Comparison of ENCODE assay signal across 10 mouse cellular contexts in genomic region chr6:53654361-53654824, GRCm38 (mm10).
DNase-seq lines count a peak whose midpoint lies in the region; ATAC-seq and TF ChIP-seq lines count a peak whose summit lies in the region.
"Had no signal": no experiment of that assay in that cellular context is flagged by ENCODE, and none has a peak within 500 bp of the region (broad histone marks: within the 10 kb centered on the region; RNA-seq: fewer than 3 reads in every experiment).

No protein-coding gene starts in this region.

- peaks cover 21% of the 10 kb centered on the region for H3K4me1 ChIP-seq in lung, embryonic 16.5 days (replicated peaks; ENCODE audit: control insufficient read depth, insufficient read depth, low read length)
- no peaks in the 10 kb centered on the region for H3K4me1 ChIP-seq in liver, embryonic 11.5 days (replicated peaks; ENCODE audit: control insufficient read depth, insufficient read depth, low read length)

- H3K4me3 ChIP-seq in lung, embryonic 16.5 days (ENCODE audit: low read length) = no peak overlapping the region
- no peak overlapping the region for H3K4me3 ChIP-seq in myocyte
- no peak overlapping the region for H3K4me3 ChIP-seq in liver, embryonic 11.5 days (ENCODE audit: low read depth, low read length)
- H3K4me3 ChIP-seq: hindbrain, embryonic 13.5 days had no signal

- H3K79me2 ChIP-seq in myocyte (ENCODE audit: control insufficient read depth, insufficient read depth) = no peaks in the 10 kb centered on the region

- WGBS in lung, embryonic 16.5 days = 28% methylated on average over 12 of the region's 12 CpGs
- 65% methylated on average over 12 of the region's 12 CpGs for WGBS in liver, embryonic 11.5 days

- no peaks in the 10 kb centered on the region; the same call in 1 of the 2 replicates for H3K27me3 ChIP-seq in lung, embryonic 16.5 days (ENCODE audit: control insufficient read depth, insufficient read depth, low read depth, low read length)
- H3K27me3 ChIP-seq in myocyte (ENCODE audit: control insufficient read depth, insufficient read depth, insufficient read length) = no peaks in the 10 kb centered on the region
- H3K27me3 ChIP-seq in liver, embryonic 11.5 days (replicated peaks; ENCODE audit: control insufficient read depth, insufficient read depth, low read length) = no peaks in the 10 kb centered on the region
- H3K27me3 ChIP-seq: hindbrain, embryonic 13.5 days had no signal

- H3K27ac ChIP-seq in lung, embryonic 16.5 days (ENCODE audit: low read length) = peak overlapping the region; percentile 56
- H3K27ac ChIP-seq in liver, embryonic 11.5 days (ENCODE audit: low read depth, low read length) = no peak overlapping the region
- H3K27ac ChIP-seq: hindbrain, embryonic 13.5 days had no signal

- TF ChIP-seq POLR2A in myocyte (IDR thresholded peaks at IDR 0.05; ENCODE audit: insufficient read length, low read depth) = no peak

- no peak overlapping the region for H3ac ChIP-seq in myocyte (ENCODE audit: control insufficient read depth, insufficient read length)

- peak overlapping the region; percentile 30 for H3K4me2 ChIP-seq in lung, embryonic 16.5 days (ENCODE audit: low read depth, low read length)
- peak overlapping the region; percentile 68 for H3K4me2 ChIP-seq in myocyte (ENCODE audit: low read depth)
- no peak overlapping the region for H3K4me2 ChIP-seq in liver, embryonic 11.5 days
- H3K4me2 ChIP-seq: hindbrain, embryonic 13.5 days had no signal

- no peaks in the 10 kb centered on the region for H3K36me3 ChIP-seq in lung, embryonic 16.5 days (ENCODE audit: control insufficient read depth, insufficient read depth, low read length)
- no peaks in the 10 kb centered on the region for H3K36me3 ChIP-seq in myocyte (ENCODE audit: control insufficient read depth, insufficient read depth)
- H3K36me3 ChIP-seq in liver, embryonic 11.5 days (ENCODE audit: control insufficient read depth, insufficient read depth, low read length) = no peaks in the 10 kb centered on the region
- H3K36me3 ChIP-seq: hindbrain, embryonic 13.5 days had no signal

- no peaks in the 10 kb centered on the region for H3K9me3 ChIP-seq in lung, embryonic 16.5 days (ENCODE audit: control insufficient read depth, low read length)
- H3K9me3 ChIP-seq in liver, embryonic 11.5 days (ENCODE audit: control insufficient read depth, low read length) = no peaks in the 10 kb centered on the region
- H3K9me3 ChIP-seq: hindbrain, embryonic 13.5 days had no signal

- ATAC-seq in frontal cortex, adult (ENCODE audit: low TSS enrichment) = peak; percentile 51
- peak; percentile 80 for ATAC-seq in lung, embryonic 16.5 days (ENCODE audit: low read depth)
- no peak for ATAC-seq in liver, embryonic 11.5 days (replicated peaks; ENCODE audit: low FRiP score)
- ATAC-seq: CD4-positive, CD25-positive, alpha-beta regulatory T cell, adult 4 months had no signal

- DNase-seq in frontal cortex, postnatal 25 days (ENCODE audit: low spot score in 2 of 2) = no peak
- no peak for DNase-seq in lung, postnatal 25 days (ENCODE audit: low spot score)
- DNase-seq in frontal cortex, postnatal 14 days (ENCODE audit: low spot score in 2 of 2) = peak; percentile 21 to 25
- DNase-seq in layer of hippocampus, adult 18-20 months (ENCODE audit: low spot score in 2 of 2) = no peak
- DNase-seq in liver, embryonic 11.5 days (ENCODE audit: low spot score) = no peak

- no peak overlapping the region for H3K9ac ChIP-seq in lung, embryonic 16.5 days (ENCODE audit: low read length)
- H3K9ac ChIP-seq in liver, embryonic 11.5 days (ENCODE audit: low read depth, low read length) = no peak overlapping the region
- H3K9ac ChIP-seq: hindbrain, embryonic 13.5 days had no signal

TF ChIP-seq in myocyte, 11 proteins besides CTCF, POLR2A, EP300 and RAD21:
- TF ChIP-seq TCF12 (IDR thresholded peaks at IDR 0.05; ENCODE audit: insufficient read depth, poor library complexity, severe bottlenecking) = peak; percentile 34
- TF ChIP-seq MYOG (IDR thresholded peaks at IDR 0.05; ENCODE audit: control insufficient read depth in 1 of 3, insufficient read depth in 1 of 3, insufficient read length in 2 of 3, low read depth in 2 of 3) = peak in 2 of 3 experiments; percentile 34 to 51
- no peak for TF ChIP-seq CEBPB (IDR thresholded peaks at IDR 0.05; ENCODE audit: insufficient read depth, poor library complexity, severe bottlenecking)
- TF ChIP-seq MYOD1 (IDR thresholded peaks at IDR 0.05; ENCODE audit: control insufficient read depth in 1 of 3, insufficient read length in 2 of 3, low read depth in 2 of 3) = peak; percentile 77 to 90 (median 86)

Comparison
In these comparisons a context has a peak if more than half of its experiments do, and no peak if none do; other contexts are left out.
1. DNase-seq: peak in frontal cortex, postnatal 14 days (2 of 2); none in frontal cortex, postnatal 25 days (0 of 2), lung, postnatal 25 days (single experiment), layer of hippocampus, adult 18-20 months (0 of 2) and liver, embryonic 11.5 days (single experiment).